Mouse (Mus musculus) mouse trophoblast stem cell (cell line): Measurements from ENCODE around the gene Bcat1.

Experiments
- in situ Hi-C, 2 experiments: fragments of 300-500 bp; cut with MseI, MboI; formaldehyde crosslinking; loops; 2 replicates in 1 of 2; 3 replicates in 1 of 2; pipeline ENCODE4 v1.15.1; 2025

Bcat1 gene

GRCm38 (mm10) chr6:145056102-145056501 lies 19.9 kb downstream of the Bcat1 start:
- in situ Hi-C loops = no loop called here

- in situ Hi-C loops = no loop called here
Observed at GRCm38 (mm10) chr6:145055277-145055858, 20.6 kb downstream of the Bcat1 start.

- in situ Hi-C loops = no loop called here
Observed at GRCm38 (mm10) chr6:145052669-145053068, 23.3 kb downstream of the Bcat1 start.

- in situ Hi-C loops = no loop called here
Observed at GRCm38 (mm10) chr6:145050899-145051298, 25.1 kb downstream of the Bcat1 start.

GRCm38 (mm10) chr6:145048131-145048997 lies 27.6 kb downstream of the Bcat1 start:
- in situ Hi-C loops = no loop called here

GRCm38 (mm10) chr6:145047445-145047857 lies 28.5 kb downstream of the Bcat1 start:
- in situ Hi-C loops = no loop called here

- in situ Hi-C loops = no loop called here
Observed at GRCm38 (mm10) chr6:145046266-145046890, 29.6 kb downstream of the Bcat1 start.

GRCm38 (mm10) chr6:145044916-145045574 lies 30.9 kb downstream of the Bcat1 start:
- in situ Hi-C loops = no loop called here

- in situ Hi-C loops = no loop called here
Observed at GRCm38 (mm10) chr6:145040732-145041131, 35.3 kb downstream of the Bcat1 start.

GRCm38 (mm10) chr6:145037626-145038025 lies 38.4 kb downstream of the Bcat1 start:
- in situ Hi-C loops = no loop called here

GRCm38 (mm10) chr6:145035412-145035811 lies 40.6 kb downstream of the Bcat1 start:
- in situ Hi-C loops = no loop called here

GRCm38 (mm10) chr6:145030587-145030986 lies 45.4 kb downstream of the Bcat1 start:
- in situ Hi-C loops = no loop called here

GRCm38 (mm10) chr6:145023990-145024389 lies 52.0 kb downstream of the Bcat1 start:
- in situ Hi-C loops = no loop called here

- in situ Hi-C loops = no loop called here
Observed at GRCm38 (mm10) chr6:145022966-145023725, 52.8 kb downstream of the Bcat1 start.

GRCm38 (mm10) chr6:145022349-145022748 lies 53.6 kb downstream of the Bcat1 start:
- in situ Hi-C loops = no loop called here

GRCm38 (mm10) chr6:145020553-145020952 lies 55.4 kb downstream of the Bcat1 start:
- in situ Hi-C loops = no loop called here

GRCm38 (mm10) chr6:145018295-145018694 lies 57.7 kb downstream of the Bcat1 start:
- in situ Hi-C loops = no loop called here

- in situ Hi-C loops = no loop called here
Observed at GRCm38 (mm10) chr6:145017508-145017907, 58.5 kb downstream of the Bcat1 start.

- in situ Hi-C loops = no loop called here
Observed at GRCm38 (mm10) chr6:145016639-145017038, 59.3 kb downstream of the Bcat1 start.

- in situ Hi-C loops = no loop called here
Observed at GRCm38 (mm10) chr6:145014944-145015343, 61.0 kb downstream of the Bcat1 start.

- in situ Hi-C loops = no loop called here
Observed at GRCm38 (mm10) chr6:145012699-145013098, 63.3 kb downstream of the Bcat1 start.
